Mouse (Mus musculus): ENCODE results near the gene Nde1.
"Not testable (repeated sequence)": the region's sequence is repeated elsewhere in the genome, so short reads cannot be mapped to it uniquely, and the experiment has no call there.

DNA sequence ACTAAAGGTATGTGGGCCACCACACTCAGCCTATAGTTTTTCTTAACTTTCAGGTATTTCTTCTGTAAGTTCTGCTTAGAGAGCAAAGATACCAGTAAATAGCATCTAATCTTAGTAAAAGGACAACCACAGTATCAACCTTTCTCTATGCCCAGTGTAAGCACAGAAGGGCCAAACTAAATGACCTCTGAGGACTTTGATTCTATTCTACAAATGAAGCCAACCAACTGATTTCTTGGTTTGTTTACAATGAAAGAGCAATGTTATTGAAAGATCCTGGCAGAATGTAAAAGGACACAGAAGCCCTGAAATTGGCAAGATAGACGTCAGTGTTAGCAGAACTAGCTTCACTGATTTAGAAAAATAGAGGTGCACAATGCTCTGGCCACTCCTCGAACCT is 7.4 kb upstream of the Nde1 start:
- TF ChIP-seq CTCF (IDR thresholded peaks at IDR 0.05; ENCODE audit: extremely low read depth, insufficient read depth, insufficient read length, insufficient replicate concordance); POLR2A (IDR thresholded peaks at IDR 0.05; ENCODE audit: low read depth, low read length): not testable (repeated sequence)

Measured in spleen, adult 2 months (tissue).